Mouse (Mus musculus) lung, adult 2 months (tissue): ENCODE measurements around the gene Ebf3.

Experiments used
- CTCF ChIP-seq: fragments of 200-500 bp; IDR thresholded peaks from 2 replicates; pipeline ENCODE4 v1.5.1; 2011; ENCODE audit warnings: mild to moderate bottlenecking, low read length, control low read depth; ENCODE audit not compliant: insufficient read depth
- POLR2A ChIP-seq: fragments of 200-500 bp; IDR thresholded peaks from 2 replicates; pipeline ENCODE4 v1.6.1; 2011; ENCODE audit warnings: low read depth, mild to moderate bottlenecking, control low read depth, low read length, borderline replicate concordance; ENCODE audit errors: extremely low read depth

- TF ChIP-seq CTCF: no peak
- no peak for TF ChIP-seq POLR2A
Observed at GRCm38 (mm10) chr7:137154623-137155022, 159.6 kb downstream of the Ebf3 start.
